Mouse (Mus musculus): ENCODE measurements around the gene Pctp.

GRCm38 (mm10) chr11:90028746-90029145, 26.1 kb upstream of the Pctp start:
- TF ChIP-seq CTCF (IDR thresholded peaks at IDR 0.05; ENCODE audit: low read depth), result no peak
- TF ChIP-seq EP300 (IDR thresholded peaks at IDR 0.05; ENCODE audit: low read depth), result no peak

Data from heart, postnatal 0 days (tissue).